Mouse (Mus musculus): ENCODE results near the gene Col8a2. TPM values are rescaled to one million over a fixed set of nuclear protein-coding genes. Genes with fewer than 3 reads are reported as not detected.

Col8a2 gene
- total and polyA plus RNA-seq, 2 experiments from 2014 or later: 5.9 to 17.7 TPM

DNA sequence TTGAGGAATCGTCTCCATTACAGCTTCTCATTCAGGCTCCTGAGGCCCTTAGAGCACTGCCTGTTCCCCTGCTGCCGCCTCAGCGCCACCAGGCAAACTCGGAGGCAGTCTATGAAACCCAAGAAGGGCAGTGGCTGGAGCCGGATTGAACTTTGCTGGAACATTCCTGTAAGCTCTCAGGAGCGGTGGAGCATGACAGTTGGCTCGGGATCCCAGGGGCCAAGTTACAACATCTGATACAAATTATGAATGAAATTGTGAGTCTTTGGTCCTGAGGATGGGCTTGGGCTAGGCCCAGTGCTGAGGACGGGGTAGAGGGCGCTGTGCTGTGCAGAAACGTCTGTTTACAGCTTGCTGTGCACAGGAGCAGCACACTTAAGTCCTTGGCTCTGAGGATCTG, 27.8 kb downstream of the Col8a2 start:
- Histone ChIP-seq H3K27me3 (ENCODE audit: insufficient read depth, low read length) (no peaks in the 10 kb centered on the region), H3K27ac (no peak overlapping the region; the same call in 1 of the 2 replicates), H3K4me3 (ENCODE audit: low read length) (no peak overlapping the region), H3K36me3 (ENCODE audit: insufficient read depth, low read length) (peaks cover 22% of the 10 kb centered on the region), H3K9ac (replicated peaks; ENCODE audit: low read length) (no peak overlapping the region), H3K4me2 (ENCODE audit: low read depth, low read length) (no peak overlapping the region), H3K9me3 (ENCODE audit: low read length) (no peaks in the 10 kb centered on the region), H3K4me1 (ENCODE audit: insufficient read depth, low read length) (peaks cover 4% of the 10 kb centered on the region; the same call in 1 of the 2 replicates)
- WGBS: 55% methylated on average over 10 of the region's 10 CpGs
- TF ChIP-seq CTCF (IDR thresholded peaks at IDR 0.05; ENCODE audit: low read depth): peak; percentile 23; the same call in 1 of the 2 replicates
- DNase-seq (ENCODE audit: low spot score): no peak
- no peak for ATAC-seq

DNA sequence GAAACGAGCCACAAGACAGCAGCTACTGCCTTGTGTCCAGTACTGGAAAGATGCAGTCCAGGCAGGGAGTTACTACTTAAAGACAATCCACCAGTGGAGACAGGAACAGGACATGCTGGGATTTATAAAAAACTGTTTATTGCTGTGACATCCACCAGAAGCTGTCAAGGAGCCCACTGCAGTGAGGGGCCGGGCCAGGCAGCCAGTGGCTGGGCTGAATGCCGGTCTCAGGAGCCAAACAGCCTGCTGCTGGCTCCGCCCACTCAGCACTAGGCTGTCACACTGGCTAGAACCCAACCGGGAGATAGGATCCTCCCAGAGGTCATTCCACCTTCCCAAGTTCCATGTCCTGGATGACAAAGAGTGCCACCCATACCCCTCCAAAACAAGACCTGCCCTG, 29.3 kb downstream of the Col8a2 start:
- no peak overlapping the region for H3K27ac ChIP-seq
- no peak for TF ChIP-seq CTCF (IDR thresholded peaks at IDR 0.05; ENCODE audit: low read depth)
- no peak overlapping the region for H3K4me2 ChIP-seq (ENCODE audit: low read depth, low read length)
- ATAC-seq (no peak), DNase-seq (ENCODE audit: low spot score) (no peak)
- H3K27me3 ChIP-seq (ENCODE audit: insufficient read depth, low read length): no peaks in the 10 kb centered on the region
- 43% methylated on average over 5 of the region's 5 CpGs for WGBS
- H3K9ac ChIP-seq (replicated peaks; ENCODE audit: low read length): no peak overlapping the region
- H3K4me1 ChIP-seq (ENCODE audit: insufficient read depth, low read length): peaks cover 7% of the 10 kb centered on the region; the same call in 1 of the 2 replicates
- no peaks in the 10 kb centered on the region for H3K9me3 ChIP-seq (ENCODE audit: low read length)
- H3K4me3 ChIP-seq (ENCODE audit: low read length): no peak overlapping the region
- H3K36me3 ChIP-seq (ENCODE audit: insufficient read depth, low read length): peaks cover 22% of the 10 kb centered on the region

DNA sequence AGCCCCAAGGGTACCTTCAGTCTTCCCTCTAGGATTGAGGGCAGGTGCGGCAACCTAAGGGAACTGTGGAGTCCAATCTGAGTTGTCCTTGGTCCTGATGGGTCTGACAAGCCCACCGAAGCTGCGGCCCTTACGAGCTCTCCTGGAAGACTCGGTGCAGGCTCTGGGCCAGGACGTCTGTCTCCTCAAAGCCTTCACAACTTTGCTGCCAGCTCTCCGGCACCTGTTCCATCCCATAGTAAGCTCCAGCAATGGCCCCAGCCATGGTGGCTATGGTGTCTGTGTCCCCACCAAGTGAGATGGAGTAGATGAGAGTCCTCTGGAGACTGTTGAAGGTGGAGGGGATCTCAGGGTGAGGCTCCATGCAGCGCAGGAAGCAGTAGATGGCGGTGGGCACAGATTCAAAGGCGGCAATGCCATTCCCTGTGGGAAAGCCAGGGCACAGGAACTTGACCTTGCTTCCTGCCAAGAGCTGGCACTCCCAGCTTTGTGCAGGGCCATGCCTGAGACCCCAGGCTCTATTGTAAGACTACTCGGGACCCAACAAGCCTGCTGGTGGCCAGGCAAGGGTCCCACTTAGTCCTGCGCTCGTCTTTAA, 29.9 kb downstream of the Col8a2 start:
- no peak overlapping the region for H3K27ac ChIP-seq
- H3K9me3 ChIP-seq (ENCODE audit: low read length): no peaks in the 10 kb centered on the region
- 87% methylated on average over 13 of the region's 13 CpGs for WGBS
- H3K9ac ChIP-seq (replicated peaks; ENCODE audit: low read length): no peak overlapping the region
- H3K4me3 ChIP-seq (ENCODE audit: low read length): no peak overlapping the region
- no peaks in the 10 kb centered on the region for H3K27me3 ChIP-seq (ENCODE audit: insufficient read depth, low read length)
- H3K4me2 ChIP-seq (ENCODE audit: low read depth, low read length): no peak overlapping the region
- DNase-seq (ENCODE audit: low spot score) (no peak), ATAC-seq (no peak)
- peaks cover 22% of the 10 kb centered on the region for H3K36me3 ChIP-seq (ENCODE audit: insufficient read depth, low read length)
- H3K4me1 ChIP-seq (ENCODE audit: insufficient read depth, low read length): peaks cover 7% of the 10 kb centered on the region; the same call in 1 of the 2 replicates
- no peak for TF ChIP-seq CTCF (IDR thresholded peaks at IDR 0.05; ENCODE audit: low read depth)

DNA sequence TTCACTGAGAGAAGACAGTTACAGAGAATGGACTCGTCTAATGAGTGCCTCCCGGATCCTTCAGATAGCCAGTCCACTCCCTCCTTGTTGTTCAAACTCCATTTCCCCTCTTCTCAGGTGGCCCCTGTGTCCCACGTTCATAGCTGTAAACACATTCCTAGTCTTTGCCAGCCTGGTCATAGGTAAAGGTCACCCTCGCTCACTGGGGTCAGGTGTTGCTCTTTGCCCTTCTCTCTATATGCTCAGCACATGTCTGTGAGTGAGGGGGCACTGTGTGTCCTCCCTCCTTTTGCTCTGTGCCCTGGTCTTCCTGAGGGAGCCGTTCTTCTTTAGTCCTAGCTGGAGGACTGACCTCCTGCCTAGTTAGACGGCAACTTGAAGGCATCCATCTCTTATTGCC, 33.2 kb downstream of the Col8a2 start:
- H3K4me3 ChIP-seq (ENCODE audit: low read length): no peak overlapping the region

DNA sequence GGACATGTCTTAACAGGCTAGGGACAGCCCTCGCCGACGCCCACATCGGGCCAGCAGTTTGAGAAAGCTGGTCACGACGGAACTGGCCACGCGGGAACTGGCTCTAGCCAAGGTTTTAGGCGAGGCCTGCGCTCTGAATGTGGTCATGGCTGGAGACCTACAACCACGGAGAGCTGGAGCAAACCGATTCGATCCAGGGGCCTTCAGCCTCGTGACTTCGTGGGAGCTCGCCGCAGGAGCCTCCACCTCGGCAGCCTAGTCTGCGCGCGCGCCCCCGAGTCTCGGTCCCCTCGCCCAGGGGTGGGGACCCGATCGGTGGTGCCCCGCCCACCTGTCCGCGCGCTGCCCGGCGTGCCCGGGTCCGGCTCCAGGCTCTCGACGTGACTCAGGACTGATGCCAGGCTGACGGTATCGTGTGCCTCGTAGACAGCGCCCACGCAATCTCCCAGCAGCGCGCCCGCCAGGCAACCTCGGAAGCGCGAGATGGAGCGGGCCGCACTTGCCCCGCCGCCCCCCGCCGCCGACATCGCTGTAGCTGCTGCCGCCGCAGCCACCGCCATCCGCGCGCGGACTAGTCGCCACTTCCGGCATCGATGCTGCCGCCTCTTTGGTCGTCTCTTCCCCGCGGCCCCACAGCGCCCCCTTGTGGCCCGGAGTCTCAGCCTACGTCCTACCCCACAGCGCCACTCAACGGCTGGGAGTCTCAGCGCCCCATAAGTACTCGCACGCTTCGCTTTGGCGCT, 34.7 kb downstream of the Col8a2 start, which contains the start of gene Adprhl2:
TSS of gene Adprhl2 (minus strand) at position 593 of the 743 bp plus-strand sequence.
- peak; percentile 100 for TF ChIP-seq CTCF (IDR thresholded peaks at IDR 0.05; ENCODE audit: low read depth)
- Histone ChIP-seq H3K4me2 (ENCODE audit: low read depth, low read length) (peak within 1 kb of the TSS; percentile 69), H3K27ac (peak within 1 kb of the TSS; percentile 83), H3K9me3 (ENCODE audit: low read length) (no peaks in the 10 kb centered on the region), H3K36me3 (ENCODE audit: insufficient read depth, low read length) (peaks cover 19% of the 10 kb centered on the region), H3K4me3 (ENCODE audit: low read length) (peak within 1 kb of the TSS; percentile 50), H3K4me1 (ENCODE audit: insufficient read depth, low read length) (peaks cover 13% of the 10 kb centered on the region), H3K27me3 (ENCODE audit: insufficient read depth, low read length) (no peaks in the 10 kb centered on the region), H3K9ac (replicated peaks; ENCODE audit: low read length) (peak within 1 kb of the TSS; percentile 64)
- peak; percentile 98 for DNase-seq (ENCODE audit: low spot score)
- WGBS: under 1% methylated on average over 79 of the region's 80 CpGs
- peak; percentile 89 for ATAC-seq

More for the DNA sequence above, 33.2 kb downstream of the Col8a2 start:
- no peaks in the 10 kb centered on the region for H3K9me3 ChIP-seq (ENCODE audit: low read length)
- WGBS: 96% methylated on average over 6 of the region's 6 CpGs
- ATAC-seq (no peak), DNase-seq (ENCODE audit: low spot score) (no peak)
- H3K4me1 ChIP-seq (ENCODE audit: insufficient read depth, low read length): peaks cover 7% of the 10 kb centered on the region; the same call in 1 of the 2 replicates
- no peak overlapping the region for H3K9ac ChIP-seq (replicated peaks; ENCODE audit: low read length)
- no peaks in the 10 kb centered on the region for H3K27me3 ChIP-seq (ENCODE audit: insufficient read depth, low read length)
- TF ChIP-seq CTCF (IDR thresholded peaks at IDR 0.05; ENCODE audit: low read depth): no peak
- H3K27ac ChIP-seq: no peak overlapping the region
- no peak overlapping the region for H3K4me2 ChIP-seq (ENCODE audit: low read depth, low read length)
- H3K36me3 ChIP-seq (ENCODE audit: insufficient read depth, low read length): peaks cover 22% of the 10 kb centered on the region

DNA sequence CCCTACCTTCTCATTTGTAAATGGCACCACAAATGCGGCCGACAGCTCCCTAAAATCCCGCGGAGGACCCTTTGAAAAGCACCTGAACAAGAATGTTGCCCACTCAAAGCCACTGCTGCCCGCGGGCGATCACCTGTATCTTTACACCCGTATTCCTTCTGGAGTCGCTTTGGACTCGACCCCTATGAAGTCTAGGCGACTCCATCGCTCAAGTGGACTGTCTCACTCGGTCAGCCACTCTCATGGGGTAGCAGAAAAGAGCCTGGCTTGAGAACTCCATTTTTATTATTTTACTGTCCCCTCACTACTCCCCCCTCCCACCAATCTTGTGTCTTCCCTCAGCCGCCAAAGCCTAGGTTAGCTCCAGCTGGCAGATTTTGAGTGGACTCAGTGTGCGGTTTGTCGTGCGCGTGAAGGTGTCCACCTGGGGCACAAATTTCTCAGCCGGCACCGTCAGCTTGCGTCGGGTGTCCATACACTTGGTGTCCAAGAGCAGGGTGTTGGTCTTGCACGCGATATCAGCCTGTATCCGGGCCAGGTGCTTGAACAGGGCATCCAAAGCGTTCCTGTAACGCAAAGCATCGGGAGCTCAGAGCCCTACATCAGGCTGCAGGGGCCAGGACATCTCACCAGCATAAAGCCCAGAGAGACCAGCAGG, 35.4 kb downstream of the Col8a2 start:
- H3K9ac ChIP-seq (replicated peaks; ENCODE audit: low read length): no peak overlapping the region
- H3K4me3 ChIP-seq (ENCODE audit: low read length): peak overlapping the region; percentile 50
- peaks cover 13% of the 10 kb centered on the region for H3K4me1 ChIP-seq (ENCODE audit: insufficient read depth, low read length)
- ATAC-seq (peak; percentile 38), DNase-seq (ENCODE audit: low spot score) (no peak)
- H3K36me3 ChIP-seq (ENCODE audit: insufficient read depth, low read length): peaks cover 12% of the 10 kb centered on the region
- 53% methylated on average over 28 of the region's 28 CpGs for WGBS
- H3K27ac ChIP-seq: no peak overlapping the region
- H3K4me2 ChIP-seq (ENCODE audit: low read depth, low read length): peak overlapping the region; percentile 69
- H3K9me3 ChIP-seq (ENCODE audit: low read length): no peaks in the 10 kb centered on the region
- no peak for TF ChIP-seq CTCF (IDR thresholded peaks at IDR 0.05; ENCODE audit: low read depth)
- H3K27me3 ChIP-seq (ENCODE audit: insufficient read depth, low read length): no peaks in the 10 kb centered on the region

All from hindbrain, postnatal 0 days (tissue).